Comparison of ENCODE assay signal across 23 mouse cellular contexts in the genomic region with DNA sequence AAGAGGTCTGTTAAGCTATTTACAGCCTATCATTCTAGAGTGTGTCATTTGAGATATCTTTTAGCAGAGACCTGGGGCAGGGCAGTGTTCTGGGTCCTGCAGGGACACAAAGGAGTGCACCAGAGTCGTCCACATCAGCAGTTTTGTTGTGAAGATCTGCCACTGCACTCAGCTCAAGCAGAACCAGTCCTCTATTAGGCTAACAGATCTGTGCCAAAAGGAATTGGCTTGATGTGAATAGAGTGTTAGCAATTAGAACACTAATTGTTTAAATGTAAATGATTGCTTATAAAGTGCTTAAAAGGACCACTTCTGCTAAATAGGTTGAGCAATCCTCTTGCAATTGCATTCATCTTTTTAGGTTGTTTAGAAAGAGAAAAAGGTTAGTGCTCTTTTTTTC.
DNase-seq lines count a peak whose midpoint lies in the region; ATAC-seq and TF ChIP-seq lines count a peak whose summit lies in the region.
"Had no signal": no experiment of that assay in that cellular context is flagged by ENCODE, and none has a peak within 500 bp of the region (broad histone marks: within the 10 kb centered on the region; RNA-seq: fewer than 3 reads in every experiment).

No protein-coding gene starts in this region.

- H3K27me3 ChIP-seq in midbrain, postnatal 0 days (ENCODE audit: insufficient read depth, low read length) = no peaks in the 10 kb centered on the region
- H3K27me3 ChIP-seq in midbrain, embryonic 11.5 days (ENCODE audit: control insufficient read depth, insufficient read depth, low read length) = no peaks in the 10 kb centered on the region
- H3K27me3 ChIP-seq in forebrain, postnatal 0 days (ENCODE audit: insufficient read depth, low read length) = no peaks in the 10 kb centered on the region
- no peaks in the 10 kb centered on the region for H3K27me3 ChIP-seq in lung, postnatal 0 days (replicated peaks; ENCODE audit: insufficient read depth, low read length)
- H3K27me3 ChIP-seq: embryonic facial prominence, embryonic 13.5 days; heart, embryonic 12.5 days; hindbrain, embryonic 15.5 days had no signal

- no peak overlapping the region for H3K4me2 ChIP-seq in midbrain, postnatal 0 days (ENCODE audit: low read depth, low read length, poor library complexity, severe bottlenecking)
- H3K4me2 ChIP-seq in midbrain, embryonic 11.5 days = no peak overlapping the region
- no peak overlapping the region for H3K4me2 ChIP-seq in forebrain, postnatal 0 days (ENCODE audit: low read depth)
- H3K4me2 ChIP-seq in lung, postnatal 0 days (replicated peaks; ENCODE audit: low read depth, low read length) = no peak overlapping the region
- H3K4me2 ChIP-seq: embryonic facial prominence, embryonic 13.5 days; heart, embryonic 12.5 days; hindbrain, embryonic 15.5 days had no signal

- no peak for TF ChIP-seq EP300 in lung, postnatal 0 days (IDR thresholded peaks at IDR 0.05)

- H3K4me1 ChIP-seq in midbrain, postnatal 0 days (ENCODE audit: insufficient read depth, low read length) = no peaks in the 10 kb centered on the region
- no peaks in the 10 kb centered on the region for H3K4me1 ChIP-seq in midbrain, embryonic 11.5 days (ENCODE audit: control insufficient read depth, insufficient read depth, low read length)
- H3K4me1 ChIP-seq in forebrain, postnatal 0 days (ENCODE audit: insufficient read depth) = no peaks in the 10 kb centered on the region
- H3K4me1 ChIP-seq in lung, postnatal 0 days (ENCODE audit: insufficient read depth, low read depth, low read length) = no peaks in the 10 kb centered on the region
- H3K4me1 ChIP-seq: heart, embryonic 12.5 days; hindbrain, embryonic 15.5 days had no signal

- H3K27ac ChIP-seq in midbrain, postnatal 0 days (ENCODE audit: low read depth, low read length) = no peak overlapping the region
- H3K27ac ChIP-seq in midbrain, embryonic 11.5 days (ENCODE audit: low read depth, low read length) = no peak overlapping the region
- no peak overlapping the region for H3K27ac ChIP-seq in forebrain, postnatal 0 days (ENCODE audit: low read depth, low read length)
- no peak overlapping the region for H3K27ac ChIP-seq in lung, postnatal 0 days (ENCODE audit: low read length)
- H3K27ac ChIP-seq: embryonic facial prominence, embryonic 13.5 days; hindbrain, embryonic 15.5 days; macrophage had no signal

- no peak for DNase-seq in frontal cortex, postnatal 10 days (ENCODE audit: low spot score in 2 of 2)
- peak; percentile 70 for DNase-seq in midbrain, postnatal 0 days (ENCODE audit: low spot score)
- DNase-seq in midbrain, embryonic 11.5 days (ENCODE audit: low spot score, missing footprints) = no peak
- DNase-seq in forebrain, postnatal 0 days = peak; percentile 25
- no peak for DNase-seq in kidney, postnatal 10 days
- DNase-seq in lung, postnatal 0 days (ENCODE audit: low spot score) = no peak
- DNase-seq: adrenal gland, adult 8-10 months; cerebellum, adult 18-20 months; cerebellum, postnatal 36 days; embryo, embryonic 11 days; gastrocnemius, postnatal 14 days; heart, adult 18-20 months; heart, postnatal 14 days; kidney, postnatal 36 days; layer of hippocampus, postnatal 36 days; right cerebral cortex, postnatal 14 days had no signal

- H3K9me3 ChIP-seq in midbrain, postnatal 0 days (ENCODE audit: low read length) = no peaks in the 10 kb centered on the region
- H3K9me3 ChIP-seq in midbrain, embryonic 11.5 days (ENCODE audit: control insufficient read depth, low read length) = no peaks in the 10 kb centered on the region
- H3K9me3 ChIP-seq in forebrain, postnatal 0 days (ENCODE audit: low read length) = no peaks in the 10 kb centered on the region
- H3K9me3 ChIP-seq in lung, postnatal 0 days (ENCODE audit: low read length) = no peaks in the 10 kb centered on the region
- H3K9me3 ChIP-seq: embryonic facial prominence, embryonic 13.5 days had no signal

- ATAC-seq in frontal cortex, adult (ENCODE audit: low TSS enrichment) = peak; percentile 74
- no peak for ATAC-seq in midbrain, postnatal 0 days (ENCODE audit: low FRiP score)
- ATAC-seq in midbrain, embryonic 11.5 days (ENCODE audit: low FRiP score) = no peak
- ATAC-seq in forebrain, postnatal 0 days = peak; percentile 81
- no peak for ATAC-seq in lung, postnatal 0 days
- ATAC-seq: intestine, embryonic 16.5 days had no signal

- no peaks in the 10 kb centered on the region for H3K36me3 ChIP-seq in midbrain, postnatal 0 days (ENCODE audit: insufficient read depth, low read length)
- H3K36me3 ChIP-seq in midbrain, embryonic 11.5 days (ENCODE audit: control insufficient read depth, insufficient read depth, low read length) = no peaks in the 10 kb centered on the region
- H3K36me3 ChIP-seq in forebrain, postnatal 0 days (ENCODE audit: insufficient read depth) = no peaks in the 10 kb centered on the region
- H3K36me3 ChIP-seq in lung, postnatal 0 days (ENCODE audit: insufficient read depth, low read length) = no peaks in the 10 kb centered on the region
- H3K36me3 ChIP-seq: embryonic facial prominence, embryonic 13.5 days; heart, embryonic 12.5 days; hindbrain, embryonic 15.5 days had no signal

- H3K9ac ChIP-seq in midbrain, postnatal 0 days (replicated peaks; ENCODE audit: low read length, poor library complexity, severe bottlenecking) = no peak overlapping the region
- H3K9ac ChIP-seq in midbrain, embryonic 11.5 days (ENCODE audit: low read length) = no peak overlapping the region
- no peak overlapping the region for H3K9ac ChIP-seq in forebrain, postnatal 0 days
- H3K9ac ChIP-seq in lung, postnatal 0 days (replicated peaks; ENCODE audit: low read depth) = no peak overlapping the region
- H3K9ac ChIP-seq: embryonic facial prominence, embryonic 13.5 days; heart, embryonic 12.5 days; hindbrain, embryonic 15.5 days had no signal

- TF ChIP-seq CTCF in midbrain, postnatal 0 days (IDR thresholded peaks at IDR 0.05) = no peak
- no peak for TF ChIP-seq CTCF in forebrain, postnatal 0 days (IDR thresholded peaks at IDR 0.05; ENCODE audit: low read depth)
- no peak for TF ChIP-seq CTCF in lung, postnatal 0 days (IDR thresholded peaks at IDR 0.05)

- H3K4me3 ChIP-seq in midbrain, postnatal 0 days (ENCODE audit: low read depth, low read length) = no peak overlapping the region
- H3K4me3 ChIP-seq in midbrain, embryonic 11.5 days (ENCODE audit: low read depth, low read length) = no peak overlapping the region
- no peak overlapping the region for H3K4me3 ChIP-seq in forebrain, postnatal 0 days (ENCODE audit: low read depth, low read length)
- H3K4me3 ChIP-seq in lung, postnatal 0 days (ENCODE audit: low read depth, low read length) = no peak overlapping the region
- H3K4me3 ChIP-seq: embryonic facial prominence, embryonic 13.5 days; erythroblast, embryonic 14.5 days; heart, embryonic 12.5 days; hindbrain, embryonic 15.5 days had no signal

- 32% methylated on average over 1 of the region's 1 CpGs for WGBS in midbrain, postnatal 0 days
- WGBS in midbrain, embryonic 11.5 days = 23% methylated on average over 1 of the region's 1 CpGs
- 0% methylated on average over 1 of the region's 1 CpGs for WGBS in forebrain, postnatal 0 days
- WGBS in lung, postnatal 0 days = 29% methylated on average over 1 of the region's 1 CpGs

Comparison
In these comparisons a context has a peak if more than half of its experiments do, and no peak if none do; other contexts are left out.
1. DNase-seq: peak in midbrain, postnatal 0 days (single experiment) and forebrain, postnatal 0 days (single experiment); none in frontal cortex, postnatal 10 days (0 of 2), midbrain, embryonic 11.5 days (single experiment), kidney, postnatal 10 days (single experiment) and lung, postnatal 0 days (single experiment).
2. ATAC-seq: peak in frontal cortex, adult (single experiment) and forebrain, postnatal 0 days (single experiment); none in midbrain, postnatal 0 days (single experiment), midbrain, embryonic 11.5 days (single experiment) and lung, postnatal 0 days (single experiment).